Mouse (Mus musculus) inflammation-experienced regulatory T-cells (primary cell): ENCODE measurements around the gene Pes1. TPM values are rescaled to one million over a fixed set of nuclear protein-coding genes. Genes with fewer than 3 reads are reported as not detected.

Source experiments
- polyA plus RNA-seq, 2 experiments: library from polyadenylated mRNA; unstranded; fragments of 100-300 nt; shearing (Covaris generic); gene quantifications; one replicate each; pipeline ENCODE4 v1.2.1; 2017

Gene Pes1
- polyA plus RNA-seq: 10 to 100 TPM; 73.5 to 86.3 TPM

DNA sequence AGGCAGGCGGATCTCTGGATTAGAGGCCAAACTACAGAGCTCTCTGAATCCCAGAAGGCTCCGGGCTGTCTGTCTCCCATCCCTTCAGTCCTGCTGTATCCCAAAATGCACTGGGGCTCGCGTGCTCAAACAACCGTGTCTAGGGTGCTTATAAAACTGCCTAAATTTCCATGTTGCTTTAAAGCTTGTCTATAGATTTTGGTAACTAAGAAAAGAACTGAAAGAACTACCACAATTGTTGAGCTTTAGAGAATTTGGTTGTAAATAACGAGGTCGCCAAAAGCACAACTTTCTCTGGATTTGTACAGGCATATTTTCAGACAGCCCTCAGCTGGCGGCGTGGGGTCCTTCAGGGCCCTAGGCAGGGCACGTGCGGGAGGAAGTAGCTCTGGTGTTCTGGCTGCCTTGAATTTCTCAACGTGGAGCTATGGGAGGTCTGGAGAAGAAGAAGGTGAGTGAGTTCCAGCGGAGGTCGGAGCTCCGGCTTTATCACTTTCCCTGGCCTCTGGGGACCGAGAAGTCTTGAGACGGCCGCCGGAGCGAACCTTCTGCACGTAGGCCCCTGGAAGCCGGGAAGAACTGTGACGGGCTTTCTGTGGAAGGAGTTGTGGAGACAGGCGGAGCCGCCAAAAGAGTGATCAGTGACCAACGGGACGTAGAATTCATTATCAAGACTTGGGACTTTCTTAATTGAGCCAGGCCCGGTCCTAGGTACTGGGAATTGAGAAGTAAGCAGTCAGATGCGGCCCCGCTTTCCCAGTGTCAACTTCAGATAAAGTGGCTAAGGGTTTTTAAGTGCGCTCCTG, at the start of gene Pes1:
TSS of gene Pes1 (plus strand) at position 366 of the 806 bp plus-strand sequence.

DNA sequence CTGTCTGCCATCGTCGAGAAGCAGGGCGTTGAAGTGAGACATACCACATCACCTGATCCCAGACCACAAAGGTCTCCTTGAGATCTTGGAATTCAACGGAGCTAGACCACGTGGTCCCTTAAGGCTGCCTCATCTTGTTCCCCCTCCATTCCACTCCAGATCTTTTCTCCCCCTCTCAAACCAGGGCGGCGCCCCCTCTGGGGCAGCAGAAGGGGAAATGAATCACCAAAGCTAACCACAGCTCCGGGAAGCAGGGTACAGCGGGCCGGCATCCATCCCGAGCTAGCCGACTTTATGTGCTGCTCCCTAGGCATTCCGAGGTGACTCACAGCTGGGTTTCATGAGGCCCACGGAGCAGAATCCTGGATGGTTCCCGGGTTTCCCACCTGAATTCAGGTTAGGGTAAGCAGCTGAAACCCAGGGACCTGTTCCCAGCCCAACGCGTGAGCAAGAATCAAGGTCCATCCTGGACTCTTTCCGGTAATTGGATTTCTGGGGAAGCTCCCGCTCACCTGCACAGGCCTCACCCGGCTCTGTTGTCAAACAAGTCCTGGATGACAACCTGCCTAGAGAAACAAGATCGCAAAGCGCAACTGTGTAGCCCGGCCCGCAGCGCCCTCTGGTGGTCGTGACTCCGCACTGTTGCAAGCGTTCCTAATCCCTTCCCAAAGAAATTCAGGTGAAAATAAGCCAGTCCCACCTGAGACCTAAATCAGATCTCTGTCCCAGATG, 49.5 kb upstream of the Pes1 start, which contains the start of gene Slc35e4:
TSS of gene Slc35e4 (minus strand) at position 556 of the 732 bp plus-strand sequence.

DNA sequence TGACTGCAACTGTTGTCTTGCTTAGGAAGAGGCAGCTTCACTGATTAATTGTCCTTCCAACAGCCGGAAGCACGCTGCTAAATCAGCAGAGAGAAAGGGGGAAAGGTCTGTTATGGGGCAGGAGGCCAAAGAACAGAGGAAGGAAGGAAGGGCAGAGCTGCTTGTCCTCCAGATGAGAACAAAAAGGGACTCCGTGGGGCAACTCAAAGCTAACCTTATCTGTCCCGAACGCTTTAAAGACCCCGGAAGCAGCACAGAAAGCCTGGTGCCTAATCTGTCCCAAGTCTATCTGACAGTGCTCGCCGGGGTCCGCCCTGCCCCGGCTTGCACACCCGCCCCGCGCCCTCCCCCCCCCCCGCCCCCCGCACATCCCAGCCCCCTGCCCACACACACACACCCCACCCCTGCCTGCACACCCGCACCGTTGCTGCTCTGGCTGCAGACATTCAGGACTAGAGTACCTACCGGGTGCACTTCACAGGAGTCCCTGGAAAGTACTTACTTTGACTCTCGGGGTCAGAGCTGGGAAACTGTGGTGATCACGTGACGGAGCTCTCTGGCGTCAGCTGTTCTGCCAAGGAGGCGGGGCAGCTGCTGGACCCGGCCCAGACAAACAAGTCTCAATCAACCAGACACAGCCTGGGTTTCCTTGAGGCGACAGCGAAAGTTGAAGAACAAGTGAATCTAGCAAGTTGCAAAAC, 32.1 kb upstream of the Pes1 start, which contains the start of gene Tcn2:
TSS of gene Tcn2 (minus strand) at position 649 of the 701 bp plus-strand sequence.

DNA sequence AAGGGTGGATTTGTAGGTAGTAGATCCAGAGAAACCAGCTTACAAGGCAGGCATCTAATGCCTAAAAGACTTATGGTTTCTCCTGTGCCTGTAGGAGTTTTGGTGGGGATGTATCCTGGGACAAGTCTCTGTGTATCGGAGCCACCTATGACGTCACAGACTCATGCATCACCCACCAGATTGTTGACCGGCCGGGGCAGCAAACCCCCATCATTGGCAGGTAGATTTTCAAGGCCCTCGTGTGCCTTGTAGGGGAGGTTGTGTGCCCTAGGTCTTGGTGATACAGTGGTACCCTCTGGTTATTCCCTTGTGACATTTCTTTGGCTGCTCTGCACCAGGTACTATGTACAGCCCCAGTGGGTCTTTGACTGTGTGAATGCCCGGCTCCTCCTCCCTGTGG, 12.9 kb downstream of the Pes1 start, which contains the start of gene 4930556J24Rik:
TSS of gene 4930556J24Rik (minus strand) at position 101 of the 400 bp plus-strand sequence.

DNA sequence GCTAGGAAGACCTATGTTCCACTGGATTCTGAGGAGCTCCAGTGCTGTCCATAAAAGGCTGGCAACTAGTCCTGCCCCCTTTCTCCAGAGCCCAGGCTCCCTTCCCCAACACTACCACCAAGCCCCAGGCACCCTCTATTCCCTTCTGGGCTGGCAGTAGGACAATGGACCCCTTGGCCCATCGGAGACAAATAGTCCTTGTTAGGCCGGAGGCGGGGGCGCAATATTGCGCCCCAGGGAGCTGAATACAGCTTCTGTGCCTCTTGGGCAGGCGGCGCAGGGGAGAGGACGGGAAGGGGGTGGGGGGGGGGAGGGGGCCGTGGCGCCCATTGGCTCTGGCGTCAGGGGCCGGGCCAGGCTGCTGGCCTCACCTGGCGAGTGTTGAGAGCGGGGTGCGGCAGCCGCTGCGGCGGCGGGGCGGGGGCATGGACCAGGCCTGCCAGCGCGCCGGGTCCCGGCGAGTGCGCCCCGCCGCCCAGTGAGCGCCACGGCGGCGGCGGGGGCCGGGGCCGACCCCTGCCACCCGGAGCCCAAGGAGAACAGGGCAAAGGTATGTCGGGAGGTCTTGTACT, 19.6 kb downstream of the Pes1 start, which contains the start of gene Gal3st1:
TSS of gene Gal3st1 (plus strand) at position 346 of the 572 bp plus-strand sequence.

Other genes with a start within 250 kb of the Pes1 start
- 1 to 10 TPM in 1 of 2 experiments, under 1 TPM in 1; 0.22 to 1.0 TPM for gene Osbp2, start 100.1 kb upstream of the Pes1 start, polyA plus RNA-seq
- not detected for gene 4921536K21Rik, start 68.9 kb upstream of the Pes1 start, polyA plus RNA-seq
- under 1 TPM; 0.30 to 0.42 TPM for gene Dusp18, start 68.7 kb upstream of the Pes1 start, polyA plus RNA-seq
- gene Slc35e4, start 49.3 kb upstream of the Pes1 start, polyA plus RNA-seq: 1 to 10 TPM; 3.9 to 4.0 TPM
- gene Tcn2, start 31.8 kb upstream of the Pes1 start, polyA plus RNA-seq: 10 to 100 TPM; 17.7 to 51.7 TPM
- gene 4930556J24Rik, start 12.8 kb downstream of the Pes1 start, polyA plus RNA-seq: under 1 TPM; 0.29 to 0.88 TPM
- 1 to 10 TPM in 1 of 2 experiments, under 1 TPM in 1; 0.33 to 1.8 TPM for gene Gal3st1, start 19.7 kb downstream of the Pes1 start, polyA plus RNA-seq
- gene Sec14l4, start 67.5 kb downstream of the Pes1 start, polyA plus RNA-seq: under 1 TPM in 1 of 2 experiments, not detected in 1; 0.75 TPM
- 1 to 10 TPM in 1 of 2 experiments, under 1 TPM in 1; 0.19 to 1.5 TPM for gene Sec14l3, start 100.9 kb downstream of the Pes1 start, polyA plus RNA-seq
- 1 to 10 TPM; 1.9 to 4.1 TPM for gene Mtfp1, start 131.5 kb downstream of the Pes1 start, polyA plus RNA-seq
- gene Sec14l2, start 159.4 kb downstream of the Pes1 start, polyA plus RNA-seq: 1 to 10 TPM in 1 of 2 experiments, under 1 TPM in 1; 0.77 to 2.8 TPM
- gene Rnf215, start 171.2 kb downstream of the Pes1 start, polyA plus RNA-seq: 10 to 100 TPM; 43.2 to 52.4 TPM
- 1 to 10 TPM; 4.4 to 9.4 TPM for gene Ccdc157, start 196.3 kb downstream of the Pes1 start, polyA plus RNA-seq
- 10 to 100 TPM; 69.4 to 69.8 TPM for gene Sf3a1, start 196.4 kb downstream of the Pes1 start, polyA plus RNA-seq
- gene Tbc1d10a, start 222.8 kb downstream of the Pes1 start, polyA plus RNA-seq: 100 to 1,000 TPM; 110 to 134 TPM